Mouse (Mus musculus): ENCODE results near the gene Kif3b. TPM values are rescaled to one million over a fixed set of nuclear protein-coding genes. Genes with fewer than 3 reads are reported as not detected.

Kif3b gene
- total RNA-seq, 1 experiment = 8.6 TPM

- DNase-seq (ENCODE audit: low read depth, low spot score) = no peak
- no peak for TF ChIP-seq CHD2 (IDR thresholded peaks at IDR 0.05; ENCODE audit: low read depth, low read length)
- H3K9ac ChIP-seq (ENCODE audit: insufficient read depth, low read depth, low read length, poor library complexity, severe bottlenecking) = no peak overlapping the region
- in situ Hi-C loops (cut with MboI; ENCODE audit: low sequenced_read_pairs in 2 of 2, unreplicated experiment in 2 of 2) = no loop called here
- H3K9me3 ChIP-seq (ENCODE audit: control insufficient read depth, insufficient read depth, low read depth, low read length) = no peaks in the 10 kb centered on the region
- H3K4me3 ChIP-seq (ENCODE audit: insufficient read depth in 1 of 2, low read depth in 1 of 2, low read length in 2 of 2, poor library complexity in 1 of 2, severe bottlenecking in 1 of 2) = no peak overlapping the region
- H3K27ac ChIP-seq (ENCODE audit: insufficient read depth, low read depth, low read length, poor library complexity, severe bottlenecking) = no peak overlapping the region
- H3K4me1 ChIP-seq (ENCODE audit: control insufficient read depth in 2 of 2, insufficient read depth in 2 of 2, low read length in 2 of 2, poor library complexity in 1 of 2) = peaks cover 2 to 5% of the 10 kb centered on the region in 2 experiments; a peak in 2 of 4 replicates
- H3K36me3 ChIP-seq (ENCODE audit: control insufficient read depth, insufficient read depth, low read length, poor library complexity, severe bottlenecking) = no peaks in the 10 kb centered on the region
Measured at GRCm38 (mm10) chr2:153342602-153343001, 51.4 kb downstream of the Kif3b start.

GRCm38 (mm10) chr2:153343191-153343590 is 52.0 kb downstream of the Kif3b start:
- H3K4me1 ChIP-seq (ENCODE audit: control insufficient read depth in 2 of 2, insufficient read depth in 2 of 2, low read length in 2 of 2, poor library complexity in 1 of 2) = peaks cover 0 to 2% of the 10 kb centered on the region in 2 experiments; a peak in 1 of 4 replicates
- in situ Hi-C loops (cut with MboI; ENCODE audit: low sequenced_read_pairs in 2 of 2, unreplicated experiment in 2 of 2) = no loop called here
- DNase-seq (ENCODE audit: low read depth, low spot score) = no peak
- H3K36me3 ChIP-seq (ENCODE audit: control insufficient read depth, insufficient read depth, low read length, poor library complexity, severe bottlenecking) = no peaks in the 10 kb centered on the region
- H3K9ac ChIP-seq (ENCODE audit: insufficient read depth, low read depth, low read length, poor library complexity, severe bottlenecking) = no peak overlapping the region
- H3K9me3 ChIP-seq (ENCODE audit: control insufficient read depth, insufficient read depth, low read depth, low read length) = no peaks in the 10 kb centered on the region
- H3K27ac ChIP-seq (ENCODE audit: insufficient read depth, low read depth, low read length, poor library complexity, severe bottlenecking) = no peak overlapping the region
- H3K4me3 ChIP-seq (ENCODE audit: insufficient read depth in 1 of 2, low read depth in 1 of 2, low read length in 2 of 2, poor library complexity in 1 of 2, severe bottlenecking in 1 of 2) = no peak overlapping the region
- TF ChIP-seq ZC3H11A (IDR thresholded peaks at IDR 0.05; ENCODE audit: borderline replicate concordance, low read depth, low read length) (no peak), MAFK (IDR thresholded peaks at IDR 0.05; ENCODE audit: insufficient read depth, low read depth, low read length) (no peak), ZNF384 (IDR thresholded peaks at IDR 0.05; ENCODE audit: low read depth, low read length) (no peak), CHD2 (IDR thresholded peaks at IDR 0.05; ENCODE audit: low read depth, low read length) (no peak), HCFC1 (IDR thresholded peaks at IDR 0.05; ENCODE audit: borderline replicate concordance, insufficient read depth, low read length) (no peak)

- in situ Hi-C loops (cut with MboI; ENCODE audit: low sequenced_read_pairs in 2 of 2, unreplicated experiment in 2 of 2) = no loop called here
- no peak for DNase-seq (ENCODE audit: low read depth, low spot score)
- TF ChIP-seq CHD2 (IDR thresholded peaks at IDR 0.05; ENCODE audit: low read depth, low read length) (no peak), HCFC1 (IDR thresholded peaks at IDR 0.05; ENCODE audit: borderline replicate concordance, insufficient read depth, low read length) (no peak)
- Histone ChIP-seq H3K4me1 (ENCODE audit: control insufficient read depth in 2 of 2, insufficient read depth in 2 of 2, low read length in 2 of 2, poor library complexity in 1 of 2) (peaks cover 5 to 6% of the 10 kb centered on the region in 2 experiments; a peak in 3 of 4 replicates), H3K4me3 (ENCODE audit: insufficient read depth in 1 of 2, low read depth in 1 of 2, low read length in 2 of 2, poor library complexity in 1 of 2, severe bottlenecking in 1 of 2) (peak overlapping the region; percentile 58 to 75), H3K27ac (ENCODE audit: insufficient read depth, low read depth, low read length, poor library complexity, severe bottlenecking) (peak overlapping the region; percentile 59; the same call in 1 of the 2 replicates), H3K36me3 (ENCODE audit: control insufficient read depth, insufficient read depth, low read length, poor library complexity, severe bottlenecking) (0 out of 2 replicates have a peak, but pooled peaks cover 2% of the 10 kb centered on the region), H3K9ac (ENCODE audit: insufficient read depth, low read depth, low read length, poor library complexity, severe bottlenecking) (peak overlapping the region; percentile 74), H3K9me3 (ENCODE audit: control insufficient read depth, insufficient read depth, low read depth, low read length) (no peaks in the 10 kb centered on the region)
Measured at GRCm38 (mm10) chr2:153345071-153345453, 53.8 kb downstream of the Kif3b start.

DNA sequence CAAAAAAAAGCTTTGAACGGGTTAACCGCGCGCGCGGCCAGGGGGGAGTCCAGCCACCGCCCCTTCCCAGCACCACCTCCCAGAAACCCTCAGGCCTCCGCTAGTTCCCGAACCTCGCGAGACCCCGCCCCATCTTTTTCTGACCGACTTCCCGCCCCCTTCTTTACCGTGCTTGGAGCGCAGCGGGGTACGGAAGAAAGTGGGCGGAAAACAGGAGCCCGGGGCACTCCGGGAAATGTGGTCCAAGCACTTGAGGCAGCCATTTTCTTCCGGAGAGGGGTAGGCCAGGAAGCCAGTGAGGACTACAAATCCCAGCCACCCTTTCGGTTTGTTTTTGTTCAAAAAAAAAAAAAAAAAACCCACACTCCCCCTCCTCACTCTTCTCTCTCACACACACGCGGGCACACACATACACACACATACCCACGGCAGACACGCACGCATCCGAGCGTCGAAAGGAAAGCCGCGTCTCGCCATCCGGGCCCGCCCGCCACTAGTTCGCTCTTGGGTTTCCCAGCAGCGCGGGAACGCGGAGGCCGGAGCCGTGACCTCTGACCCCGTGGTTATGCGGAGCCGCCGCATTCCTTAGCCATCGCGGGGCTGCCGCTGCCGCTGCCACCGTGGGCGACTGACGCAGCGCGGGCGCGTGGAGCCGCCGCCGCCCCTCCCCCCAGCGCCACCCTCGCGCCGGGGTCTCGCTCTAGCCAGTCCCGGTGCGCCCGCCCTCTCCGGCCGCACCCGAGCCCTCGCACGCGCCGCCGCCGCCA is 54.4 kb downstream of the Kif3b start, which contains the start of gene Asxl1:
Gene Asxl1 (plus strand): TSS at position 376 of the 767 bp plus-strand sequence.
- in situ Hi-C loops (cut with MboI; ENCODE audit: low sequenced_read_pairs in 2 of 2, unreplicated experiment in 2 of 2) = no loop called here
- no peaks in the 10 kb centered on the region for H3K9me3 ChIP-seq (ENCODE audit: control insufficient read depth, insufficient read depth, low read depth, low read length)
- H3K4me1 ChIP-seq (ENCODE audit: control insufficient read depth in 2 of 2, insufficient read depth in 2 of 2, low read length in 2 of 2, poor library complexity in 1 of 2) = peaks cover 5 to 11% of the 10 kb centered on the region in 2 experiments; a peak in 3 of 4 replicates
- peak within 1 kb of the TSS; percentile 85 to 99 for H3K4me3 ChIP-seq (ENCODE audit: insufficient read depth in 1 of 2, low read depth in 1 of 2, low read length in 2 of 2, poor library complexity in 1 of 2, severe bottlenecking in 1 of 2)
- H3K36me3 ChIP-seq (ENCODE audit: control insufficient read depth, insufficient read depth, low read length, poor library complexity, severe bottlenecking) = 0 out of 2 replicates have a peak, but pooled peaks cover 2% of the 10 kb centered on the region
- peak within 1 kb of the TSS; percentile 99 for H3K27ac ChIP-seq (ENCODE audit: insufficient read depth, low read depth, low read length, poor library complexity, severe bottlenecking)
- peak within 1 kb of the TSS; percentile 100 for H3K9ac ChIP-seq (ENCODE audit: insufficient read depth, low read depth, low read length, poor library complexity, severe bottlenecking)
- DNase-seq (ENCODE audit: low read depth, low spot score) = peak; percentile 99
- TF ChIP-seq CHD2 (IDR thresholded peaks at IDR 0.05; ENCODE audit: low read depth, low read length) (peak; percentile 99), ZNF384 (IDR thresholded peaks at IDR 0.05; ENCODE audit: low read depth, low read length) (peak; percentile 99), MAFK (IDR thresholded peaks at IDR 0.05; ENCODE audit: insufficient read depth, low read depth, low read length) (no peak), HCFC1 (IDR thresholded peaks at IDR 0.05; ENCODE audit: borderline replicate concordance, insufficient read depth, low read length) (peak; percentile 95)

All from ES-E14 (cell line).